20 mouse cellular contexts compared by ENCODE assay signal in the genomic region with DNA sequence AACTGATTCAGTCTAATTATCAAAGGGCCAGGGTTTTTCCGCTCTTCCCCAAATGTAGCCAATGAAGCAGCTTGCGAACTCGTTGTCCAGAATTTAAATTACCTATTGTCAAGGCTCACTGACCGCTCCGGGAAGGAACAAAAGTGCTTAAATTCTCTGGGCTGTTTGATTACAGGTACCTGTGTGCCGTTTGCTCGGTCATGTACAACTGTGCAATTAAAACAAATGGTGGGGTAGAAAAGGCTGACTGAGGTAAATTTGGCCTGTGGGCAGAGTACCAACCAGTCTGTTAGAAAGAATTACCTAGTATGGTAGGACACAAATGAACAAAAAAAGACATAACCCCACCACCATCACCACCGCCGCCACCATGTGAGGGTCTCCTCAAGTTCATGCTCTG.
"Had no signal": no experiment of that assay in that cellular context is flagged by ENCODE, and none has a peak within 500 bp of the region (broad histone marks: within the 10 kb centered on the region; RNA-seq: fewer than 3 reads in every experiment).

No protein-coding gene starts in this region.

- H3K27ac ChIP-seq: liver, embryonic 15.5 days; lung, embryonic 15.5 days; midbrain, embryonic 10.5 days; midbrain, embryonic 12.5 days; neural tube, embryonic 12.5 days had no signal

- H3K9me3 ChIP-seq: liver, embryonic 15.5 days; lung, embryonic 15.5 days; midbrain, embryonic 12.5 days had no signal

- H3K4me3 ChIP-seq: liver, embryonic 15.5 days; lung, embryonic 15.5 days; midbrain, embryonic 10.5 days; midbrain, embryonic 12.5 days; myocyte; neural tube, embryonic 12.5 days had no signal

- H3K4me2 ChIP-seq: liver, embryonic 15.5 days; lung, embryonic 15.5 days; midbrain, embryonic 12.5 days; neural tube, embryonic 12.5 days had no signal

- ATAC-seq: liver, postnatal 0 days; lung, postnatal 0 days; midbrain, embryonic 16.5 days had no signal

- DNase-seq: liver, postnatal 0 days; lung, adult 2 months; lung, postnatal 14 days; lung, postnatal 4 days; midbrain, embryonic 14.5 days; right cerebral cortex, adult 18-20 months; right cerebral cortex, postnatal 25 days; right cerebral cortex, postnatal 4 days; spleen, adult 18-20 months; thymus, adult 18-20 months; thymus, postnatal 14 days; thymus, postnatal 36 days had no signal

- H3K9ac ChIP-seq: liver, embryonic 15.5 days; liver, postnatal 0 days; lung, embryonic 15.5 days; midbrain, embryonic 12.5 days; neural tube, embryonic 12.5 days had no signal

- H3K27me3 ChIP-seq: liver, embryonic 15.5 days; lung, embryonic 15.5 days; midbrain, embryonic 12.5 days; neural tube, embryonic 12.5 days had no signal

- H3K36me3 ChIP-seq: liver, embryonic 15.5 days; lung, embryonic 15.5 days; midbrain, embryonic 10.5 days; midbrain, embryonic 12.5 days; neural tube, embryonic 12.5 days had no signal
